Mouse (Mus musculus) brain, embryonic 14.5 days (tissue): ENCODE results near the gene Dnmt3a. TPM values are rescaled to one million over a fixed set of nuclear protein-coding genes. Genes with fewer than 3 reads are reported as not detected.

Source experiments
- DNase-seq: peaks from one replicate; pipeline ENCODE4 v3.0.0-alpha.2; 2011; ENCODE audit warnings: low read depth
- CTCF ChIP-seq: fragments of 200-500 bp; IDR thresholded peaks from 2 replicates; pipeline ENCODE4 v1.5.1; 2012; ENCODE audit warnings: inconsistent platforms, mild to moderate bottlenecking, moderate library complexity, borderline replicate concordance; ENCODE audit not compliant: insufficient read depth, insufficient read length; ENCODE audit errors: extremely low read depth
- POLR2A ChIP-seq: fragments of 200-500 bp; IDR thresholded peaks from 2 replicates; pipeline ENCODE4 v1.6.1; 2012; ENCODE audit warnings: mild to moderate bottlenecking, inconsistent platforms, borderline replicate concordance; ENCODE audit not compliant: poor library complexity, insufficient read depth, insufficient read length, severe bottlenecking; ENCODE audit errors: extremely low read depth
- polyA plus RNA-seq: library from polyadenylated mRNA; depleted of rRNA; stranded (reverse); fragments of >200 nt; gene quantifications from 2 replicates; pipeline ENCODE4 v1.2.3, GENCODE M21; 2012; rRNA removed

The Dnmt3a gene
- 36.2 and 54.8 TPM in 2 replicates for polyA plus RNA-seq

DNA sequence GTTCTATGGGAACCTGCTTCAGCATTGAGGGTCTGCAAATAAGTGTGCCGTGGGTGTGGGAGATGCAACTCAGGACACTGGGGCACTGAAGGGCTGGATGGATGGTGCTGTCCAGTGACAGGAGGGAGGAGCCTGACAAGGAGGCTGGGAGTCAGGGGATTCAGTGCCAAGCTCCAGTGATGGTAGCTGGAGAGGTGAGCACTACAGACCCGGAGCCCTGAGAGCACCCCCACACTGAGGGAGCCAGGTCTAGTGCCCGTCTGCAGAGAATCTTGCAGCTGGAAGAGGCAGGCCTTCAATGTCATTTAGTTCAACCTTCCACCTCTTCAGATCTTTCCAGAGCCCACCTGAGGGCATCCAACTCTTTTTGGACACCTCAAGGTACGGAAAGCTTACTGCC, at the start of gene Dnmt3a:
Gene Dnmt3a, plus strand, starts transcription at position 156 of the 400 bp plus-strand sequence.
- TF ChIP-seq POLR2A (no peak), CTCF (no peak)
- DNase-seq = no peak

DNA sequence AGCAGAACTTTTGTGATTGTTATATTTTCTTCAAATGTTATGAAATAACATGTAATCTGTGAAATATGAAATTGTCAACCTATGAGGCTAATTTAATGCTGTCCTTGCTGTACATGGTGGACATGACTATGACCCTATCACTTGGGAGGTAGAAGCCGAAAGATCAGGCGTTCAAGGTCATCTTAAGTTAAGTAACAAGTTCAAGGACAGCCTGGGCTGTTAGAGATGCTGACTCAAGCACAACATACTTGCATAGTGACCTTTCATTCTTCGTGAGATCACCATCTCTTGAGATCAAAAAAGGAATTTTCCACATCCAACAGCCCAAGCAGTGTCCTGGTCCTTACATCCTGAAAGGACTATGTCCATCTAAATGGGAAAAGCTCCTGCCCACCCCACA, 49.6 kb upstream of the Dnmt3a start:
- TF ChIP-seq CTCF (no peak), POLR2A (no peak)
- DNase-seq = no peak

DNA sequence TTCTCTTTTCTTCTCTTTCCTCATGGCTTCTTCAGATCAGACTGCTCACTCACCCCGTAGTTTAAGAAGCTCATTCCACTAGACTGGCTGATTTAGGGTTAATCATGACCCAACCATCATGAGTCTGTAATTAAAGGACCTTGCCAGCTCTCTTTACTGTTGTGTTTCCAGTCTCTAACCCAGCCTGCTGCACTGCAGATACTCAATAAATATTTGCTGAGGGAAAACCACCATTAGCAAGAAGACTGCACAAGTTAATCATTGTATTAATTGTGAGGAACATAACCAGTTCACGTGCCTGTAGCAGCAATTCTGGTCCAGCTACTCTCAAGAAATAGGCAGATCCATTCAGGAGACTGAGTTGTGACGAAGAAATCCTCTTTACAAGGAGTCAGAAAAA, 47.7 kb upstream of the Dnmt3a start:
- TF ChIP-seq CTCF (no peak), POLR2A (no peak)
- no peak for DNase-seq

DNA sequence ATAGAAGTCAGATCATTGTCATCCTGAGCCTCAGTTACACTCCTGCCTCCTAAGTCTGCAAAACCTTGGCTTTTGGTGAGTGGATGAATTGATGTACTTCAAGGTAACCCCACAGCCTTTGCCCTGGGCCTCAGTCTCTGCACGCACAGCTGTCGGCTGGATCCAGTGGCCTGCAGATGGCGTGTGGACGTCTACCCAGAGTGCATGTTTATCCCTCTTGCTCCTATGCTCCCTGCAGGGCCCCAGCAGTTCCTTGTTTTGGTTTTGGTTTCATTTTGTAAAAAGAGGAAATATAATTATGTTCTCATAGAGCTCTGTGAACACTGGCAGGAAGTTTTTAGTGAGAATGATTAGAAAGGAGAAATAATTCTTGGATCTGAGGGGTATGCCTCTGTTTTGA, 46.4 kb upstream of the Dnmt3a start:
- 0 out of 2 replicates have a peak, but pooled peaks have one; percentile 10 for TF ChIP-seq CTCF
- TF ChIP-seq POLR2A = no peak
- peak; percentile 11 for DNase-seq

DNA sequence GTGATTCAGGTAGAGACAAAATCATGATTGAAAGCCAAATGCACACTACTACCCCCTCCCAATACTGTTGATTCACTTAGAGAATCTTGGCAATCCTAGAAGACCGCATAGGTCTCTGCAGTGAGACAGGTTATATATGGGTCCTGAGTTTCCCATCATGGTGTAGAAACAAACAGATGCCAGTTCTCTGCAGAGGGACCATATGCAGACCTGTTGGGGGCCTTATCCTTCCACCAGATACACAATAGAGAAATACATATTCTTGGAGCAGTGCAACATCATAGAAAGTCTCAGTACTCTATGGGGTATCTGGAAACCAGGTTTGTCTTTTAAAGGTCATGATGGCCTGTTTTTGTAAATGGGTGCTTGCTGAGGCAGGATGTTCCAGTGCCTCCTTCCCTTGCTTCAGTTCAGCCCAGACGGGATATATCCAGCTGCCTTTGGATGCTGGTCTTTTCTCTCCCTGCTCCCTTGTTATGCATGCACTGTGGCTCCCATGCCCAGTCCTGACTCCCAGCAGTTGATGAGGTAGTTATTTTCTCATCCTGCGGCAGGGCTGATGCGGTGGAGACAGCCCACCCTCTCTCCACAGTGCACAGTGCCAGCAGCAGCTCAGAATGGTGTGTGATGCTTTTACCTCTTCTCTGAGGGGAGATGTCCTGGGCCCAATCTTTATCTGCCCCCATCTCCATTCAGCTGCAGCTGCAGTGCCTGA, 44.8 kb upstream of the Dnmt3a start:
- TF ChIP-seq POLR2A = no peak
- TF ChIP-seq CTCF = no peak
- DNase-seq = peak; percentile 56

DNA sequence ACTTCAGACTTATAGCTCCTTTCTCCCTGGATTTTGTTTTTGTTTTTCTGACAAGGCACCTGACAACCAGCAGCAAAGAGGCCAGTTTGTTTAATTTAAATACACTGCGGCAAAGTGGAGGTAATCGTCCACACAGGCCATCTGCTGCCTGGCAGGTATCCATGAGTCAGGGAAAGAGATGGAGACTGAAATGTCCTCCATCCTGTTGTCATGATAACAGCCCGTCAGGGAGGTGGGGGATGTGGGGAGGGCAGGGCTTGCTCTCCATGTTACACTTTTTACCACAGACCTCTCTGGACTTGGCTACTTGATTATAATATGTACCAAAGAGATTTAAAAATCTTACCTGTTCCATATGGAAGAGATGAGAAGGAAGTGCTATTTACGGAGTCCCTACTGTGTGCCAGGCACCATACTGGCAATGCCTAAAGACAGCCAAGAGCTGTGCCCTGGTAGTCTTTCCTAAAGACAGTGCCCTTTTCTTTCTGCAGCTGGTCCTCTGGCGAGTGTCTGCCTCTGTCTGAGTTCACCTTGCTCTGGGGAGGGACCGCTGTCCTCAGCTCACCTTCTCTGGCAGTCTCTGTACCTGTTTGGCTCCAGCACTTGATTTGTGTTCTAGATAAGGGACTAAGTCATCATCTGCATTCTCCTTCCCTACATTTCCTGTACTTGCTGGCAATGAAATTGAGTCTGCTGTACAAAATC, 44.1 kb upstream of the Dnmt3a start:
- TF ChIP-seq CTCF (no peak), POLR2A (no peak)
- DNase-seq = peak; percentile 72

DNA sequence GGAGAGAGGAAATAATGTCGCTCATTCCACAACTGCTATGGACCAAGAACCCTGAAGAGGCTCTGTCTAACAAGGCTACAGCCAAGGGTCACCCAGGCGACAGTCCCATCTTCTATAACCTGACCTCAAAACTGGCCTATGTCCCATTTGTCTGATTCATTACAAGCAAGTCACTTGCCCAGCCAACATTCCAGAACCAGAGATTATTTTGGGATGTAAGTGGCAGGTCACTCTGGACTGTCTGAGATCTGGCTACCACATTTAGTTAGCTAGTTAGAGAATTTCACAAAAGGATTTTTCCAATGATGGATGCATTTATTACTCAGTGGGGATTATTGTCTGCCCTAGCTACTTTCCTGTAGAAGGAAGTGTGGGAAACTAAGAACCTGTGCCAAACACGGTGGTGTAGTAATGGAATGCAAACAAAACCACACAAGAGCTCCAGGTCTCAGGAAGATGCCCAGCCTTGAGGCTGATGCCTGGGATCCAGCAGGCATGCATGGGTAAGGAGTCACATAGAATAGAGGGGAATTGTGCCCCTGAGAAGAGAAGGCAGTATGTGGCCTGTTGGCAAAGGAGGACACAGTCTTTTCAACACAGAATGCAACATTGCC, 41.5 kb upstream of the Dnmt3a start:
- no peak for TF ChIP-seq POLR2A
- TF ChIP-seq CTCF = no peak
- no peak for DNase-seq

DNA sequence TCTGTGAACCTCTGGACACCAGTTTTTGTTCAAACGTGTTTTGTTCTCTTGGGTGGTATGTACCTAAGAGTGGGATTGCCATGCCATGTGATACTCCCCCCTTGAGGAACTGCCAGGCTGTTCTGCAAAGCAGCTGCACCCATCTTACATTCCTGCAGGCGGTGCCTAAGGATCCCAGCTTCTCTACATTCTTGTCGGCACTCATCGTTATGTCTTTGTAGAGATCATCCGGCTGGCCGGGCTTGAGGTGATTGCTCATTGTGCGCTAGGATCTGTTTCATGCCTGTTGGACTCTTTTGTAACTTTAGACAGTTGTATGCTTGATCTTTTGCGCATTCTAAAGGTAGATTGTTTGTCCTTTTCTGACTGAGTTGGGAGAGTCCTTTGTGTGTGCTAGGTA, 38.4 kb upstream of the Dnmt3a start:
- no peak for DNase-seq
- TF ChIP-seq CTCF = no peak
- TF ChIP-seq POLR2A = no peak

DNA sequence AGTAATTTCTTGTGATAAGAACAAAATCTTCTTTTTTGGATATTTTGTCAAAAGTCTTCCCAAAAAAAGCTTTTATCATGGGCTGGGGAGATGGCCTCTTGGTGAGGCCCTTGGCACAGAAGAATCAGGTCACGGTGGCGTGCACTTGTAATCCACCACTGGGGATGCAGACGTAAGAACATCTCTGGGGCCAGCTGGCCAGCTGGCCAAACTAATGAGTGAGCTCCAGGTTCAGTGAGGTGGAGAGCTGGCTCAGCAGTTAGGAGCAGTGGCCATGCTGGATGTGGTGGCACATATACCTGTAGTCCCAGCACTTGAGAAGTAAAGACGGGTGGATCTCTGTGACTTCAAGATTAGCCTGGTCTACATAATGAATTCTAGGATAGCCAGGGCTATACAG, 37.4 kb upstream of the Dnmt3a start:
- no peak for TF ChIP-seq CTCF
- TF ChIP-seq POLR2A = no peak

DNA sequence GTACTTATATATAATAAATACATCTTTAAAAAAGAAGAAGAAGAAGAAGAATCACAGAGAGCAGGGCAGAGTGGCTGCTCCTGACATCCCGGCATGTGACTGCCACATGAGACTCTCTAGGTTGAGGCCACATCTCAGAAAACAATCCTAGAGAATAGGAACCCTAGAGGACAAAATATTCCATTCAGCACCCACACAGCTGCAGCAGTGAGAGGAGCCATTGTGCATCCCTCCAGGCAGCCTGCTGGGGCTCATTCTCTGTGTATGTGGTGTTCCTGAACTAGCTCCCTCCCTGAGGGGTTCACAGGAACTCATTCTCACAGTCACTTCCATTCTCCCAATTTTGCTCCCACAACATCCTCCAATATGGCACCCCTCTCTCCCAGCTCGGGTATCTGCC, 35.3 kb upstream of the Dnmt3a start:
- TF ChIP-seq POLR2A (no peak), CTCF (no peak)

More for the DNA sequence above, 37.4 kb upstream of the Dnmt3a start:
- no peak for DNase-seq

DNA sequence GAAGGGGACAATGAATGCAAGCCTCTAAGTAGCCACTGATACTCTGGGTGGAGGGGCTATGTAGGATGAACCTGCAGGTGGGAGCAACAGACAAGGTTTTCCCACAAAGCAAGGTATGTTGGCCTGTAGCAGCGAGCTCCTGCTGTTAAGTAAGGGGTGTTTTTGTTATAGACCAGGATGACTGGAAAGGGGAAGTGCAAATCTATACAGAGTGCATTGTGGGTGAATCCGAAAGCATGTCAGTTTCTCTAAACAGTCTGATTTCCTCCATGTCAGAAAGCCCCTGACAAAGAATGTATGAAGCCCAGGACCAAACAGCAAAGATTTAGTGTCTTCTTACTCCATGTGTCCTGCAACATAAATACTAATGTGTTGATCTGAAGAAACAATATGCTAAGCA, 34.7 kb upstream of the Dnmt3a start:
- DNase-seq = no peak
- TF ChIP-seq CTCF (no peak), POLR2A (no peak)

More for the DNA sequence above, 35.3 kb upstream of the Dnmt3a start:
- no peak for DNase-seq

DNA sequence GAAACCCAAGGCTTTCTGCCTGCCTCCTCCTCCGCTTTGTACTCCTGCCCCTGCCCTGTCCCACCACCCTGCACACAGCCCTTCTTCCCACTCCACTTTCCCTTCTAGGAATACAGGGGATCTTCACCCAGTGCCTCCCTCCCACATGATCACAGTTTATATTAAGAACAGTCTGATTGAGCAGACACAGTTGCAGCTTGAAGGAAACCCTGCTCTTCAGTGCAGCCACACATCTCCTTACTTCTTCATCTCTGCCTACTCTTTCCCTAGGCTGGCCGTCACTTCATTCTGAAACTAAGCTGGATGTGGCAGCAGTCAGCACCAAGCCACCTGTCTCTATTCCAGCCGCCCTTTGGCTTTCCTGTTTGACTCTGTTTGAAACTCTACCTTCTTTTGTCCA, 32.2 kb upstream of the Dnmt3a start:
- TF ChIP-seq POLR2A (no peak), CTCF (no peak)
- DNase-seq = no peak

DNA sequence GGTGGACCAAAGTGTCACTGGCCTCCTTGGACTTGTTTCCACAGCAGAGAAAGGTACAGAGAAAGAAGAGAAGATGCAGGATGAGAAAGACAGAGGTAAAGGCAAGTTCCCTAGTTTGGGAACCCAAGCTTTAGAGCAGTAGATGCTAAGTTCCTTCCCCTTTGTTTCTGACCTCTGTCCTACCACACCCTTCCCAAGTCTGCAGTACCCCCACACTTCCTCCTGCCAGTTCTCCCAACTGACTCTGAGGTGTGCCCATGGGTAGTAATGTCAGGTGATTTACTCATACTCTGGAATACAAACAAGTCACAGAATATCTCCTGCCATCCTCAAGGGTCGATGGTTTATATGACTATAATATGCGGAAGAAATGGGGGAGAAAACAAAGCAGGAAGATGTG, 29.8 kb upstream of the Dnmt3a start:
- no peak for DNase-seq
- no peak for TF ChIP-seq POLR2A
- no peak for TF ChIP-seq CTCF

DNA sequence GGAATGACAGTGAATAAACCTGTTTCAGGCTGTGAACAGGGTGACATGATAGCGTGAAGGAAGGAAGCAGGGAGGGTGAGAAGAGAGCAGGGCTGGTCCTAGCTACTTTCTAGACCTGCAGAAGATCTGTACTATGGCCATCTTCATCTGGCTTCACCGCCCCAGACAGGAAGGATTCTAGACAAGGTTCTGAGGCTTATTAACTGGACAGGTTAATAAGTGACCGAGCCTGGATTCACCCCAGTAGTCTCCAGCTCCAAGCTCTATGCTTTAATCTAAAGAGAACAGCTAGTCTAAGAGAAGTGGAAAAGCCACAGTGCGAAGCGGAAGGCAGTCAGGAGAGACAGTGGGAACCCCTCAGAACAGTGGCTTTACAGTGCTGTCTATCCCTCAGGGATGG, 28.1 kb upstream of the Dnmt3a start:
- DNase-seq = no peak
- TF ChIP-seq POLR2A (no peak), CTCF (no peak)

DNA sequence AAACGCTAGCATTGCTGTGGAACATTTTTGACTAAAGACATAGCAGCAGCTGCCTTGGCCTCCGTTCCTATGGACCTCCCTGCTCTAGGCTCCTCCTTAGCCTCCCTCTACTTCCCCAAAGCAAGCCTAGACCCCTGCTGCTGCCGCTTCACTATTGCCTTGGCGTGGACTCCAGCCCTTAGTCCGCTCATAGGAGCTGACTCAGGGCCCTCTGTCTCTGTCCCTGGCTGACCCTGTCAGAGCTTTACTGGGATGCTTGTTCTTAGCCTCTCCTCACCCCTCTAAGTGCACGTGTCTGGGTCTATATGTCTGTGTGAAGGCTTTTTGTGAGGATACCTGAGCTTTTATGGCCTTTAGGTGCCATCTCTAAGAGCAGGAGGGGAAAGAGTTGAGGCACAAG, 27.5 kb upstream of the Dnmt3a start:
- no peak for TF ChIP-seq CTCF
- TF ChIP-seq POLR2A = no peak
- no peak for DNase-seq
